Mouse (Mus musculus) common myeloid progenitor, adult 5-6 weeks (primary cell): ENCODE results near the gene Ddc. TPM values are rescaled to one million over a fixed set of nuclear protein-coding genes. Genes with fewer than 3 reads are reported as not detected.

Experiments used
- ATAC-seq: replicated peaks from 2 replicates; pipeline ENCODE4 v1.8.0; 2016; ENCODE audit warnings: low read depth, mild to moderate bottlenecking, moderate TSS enrichment, inconsistent platforms; ENCODE audit not compliant: poor library complexity, severe bottlenecking
- total RNA-seq: library from RNA; stranded (forward); fragments of 200-1000, 187-1606 nt; gene quantifications from 2 replicates; pipeline ENCODE4 v1.2.3, GENCODE M21; 2017

Ddc gene
- not detected in 2 replicates for total RNA-seq

GRCm38 (mm10) chr11:11897645-11898357 is at the start of gene Ddc:
Ddc (minus strand) TSS chr11:11898144.
- ATAC-seq: 0 out of 2 replicates have a peak, but pooled peaks have one; percentile 15

GRCm38 (mm10) chr11:11945766-11946165 is 47.8 kb upstream of the Ddc start:
- no peak for ATAC-seq

GRCm38 (mm10) chr11:11944814-11945213 is 46.9 kb upstream of the Ddc start:
- no peak for ATAC-seq

- no peak for ATAC-seq
Measured at GRCm38 (mm10) chr11:11944082-11944349, 46.1 kb upstream of the Ddc start.

GRCm38 (mm10) chr11:11943240-11944081 is 45.5 kb upstream of the Ddc start:
- no peak for ATAC-seq

- no peak for ATAC-seq
Measured at GRCm38 (mm10) chr11:11942320-11943217, 44.6 kb upstream of the Ddc start.

- peak; percentile 32 for ATAC-seq
Measured at GRCm38 (mm10) chr11:11940833-11941681, 43.1 kb upstream of the Ddc start.

GRCm38 (mm10) chr11:11939611-11940010 is 41.7 kb upstream of the Ddc start:
- ATAC-seq: peak; percentile 61

- ATAC-seq: no peak
Measured at GRCm38 (mm10) chr11:11938591-11938990, 40.6 kb upstream of the Ddc start.

GRCm38 (mm10) chr11:11937340-11938030 is 39.5 kb upstream of the Ddc start:
- ATAC-seq: no peak

GRCm38 (mm10) chr11:11934808-11935207 is 36.9 kb upstream of the Ddc start:
- ATAC-seq: no peak

GRCm38 (mm10) chr11:11932102-11932789 is 34.3 kb upstream of the Ddc start:
- no peak for ATAC-seq

- no peak for ATAC-seq
Measured at GRCm38 (mm10) chr11:11931688-11932087, 33.7 kb upstream of the Ddc start.

GRCm38 (mm10) chr11:11930527-11930926 is 32.6 kb upstream of the Ddc start:
- no peak for ATAC-seq

- ATAC-seq: no peak
Measured at GRCm38 (mm10) chr11:11929059-11929458, 31.1 kb upstream of the Ddc start.

GRCm38 (mm10) chr11:11928586-11928985 is 30.6 kb upstream of the Ddc start:
- no peak for ATAC-seq

GRCm38 (mm10) chr11:11923900-11924299 is 26.0 kb upstream of the Ddc start:
- ATAC-seq: no peak

- ATAC-seq: no peak
Measured at GRCm38 (mm10) chr11:11923345-11923744, 25.4 kb upstream of the Ddc start.

GRCm38 (mm10) chr11:11922106-11922505 is 24.2 kb upstream of the Ddc start:
- no peak for ATAC-seq
